Mouse (Mus musculus) layer of hippocampus, postnatal 25 days (tissue): ENCODE measurements at regions not wholly inside any gene's neighbourhood (a gene's known extent, or its start where the extent isn't known, plus 50 kb on each side); places are given as distances from the start of the nearest gene placed in this dataset.

Experiments
- DNase-seq, 2 experiments: peaks; one replicate each; pipeline ENCODE4 v3.0.0; 2022; ENCODE audit warnings: mixed read lengths in 2 of 2, low spot score in 1 of 2; ENCODE audit errors: extremely low spot score in 1 of 2

DNA sequence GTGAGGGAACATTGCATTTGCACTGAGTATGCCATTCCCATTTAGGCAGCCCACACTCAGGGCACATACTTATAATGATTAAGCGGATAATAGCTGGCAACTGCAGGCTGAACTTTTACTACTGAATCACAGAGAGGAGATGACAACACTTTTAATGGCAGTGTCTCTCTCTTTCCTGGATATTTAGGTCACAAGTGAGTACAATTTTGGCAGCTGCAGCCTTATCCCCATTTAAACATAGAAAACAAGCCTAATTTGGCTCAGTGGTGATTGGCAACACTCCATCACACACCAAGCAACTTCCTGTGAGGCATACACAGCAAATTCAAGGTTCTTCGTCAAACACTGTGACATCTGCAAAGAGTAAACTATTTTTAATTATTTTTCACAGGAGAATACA is 329.5 kb upstream of the Negr1 start:
- DNase-seq = no peak

DNA sequence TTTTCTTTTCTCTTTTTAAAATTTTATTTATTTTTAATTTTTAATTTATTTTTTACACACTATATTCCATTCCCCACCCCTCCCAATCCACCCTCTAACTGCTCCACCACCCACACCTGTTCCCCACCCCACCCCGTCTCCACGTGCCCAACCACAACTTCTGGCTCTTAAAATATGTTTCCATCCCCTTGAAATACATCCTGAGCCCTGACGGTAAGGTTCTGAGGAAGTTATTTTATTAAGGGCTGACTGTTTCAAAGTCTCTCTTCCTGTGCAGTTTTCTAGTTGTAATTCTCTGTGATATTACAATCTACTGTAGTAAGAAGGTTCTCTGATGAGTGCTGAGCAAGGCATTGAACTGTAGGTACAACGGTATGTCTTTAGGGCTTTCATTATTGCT is 325.6 kb upstream of the Negr1 start:
- DNase-seq = no peak

DNA sequence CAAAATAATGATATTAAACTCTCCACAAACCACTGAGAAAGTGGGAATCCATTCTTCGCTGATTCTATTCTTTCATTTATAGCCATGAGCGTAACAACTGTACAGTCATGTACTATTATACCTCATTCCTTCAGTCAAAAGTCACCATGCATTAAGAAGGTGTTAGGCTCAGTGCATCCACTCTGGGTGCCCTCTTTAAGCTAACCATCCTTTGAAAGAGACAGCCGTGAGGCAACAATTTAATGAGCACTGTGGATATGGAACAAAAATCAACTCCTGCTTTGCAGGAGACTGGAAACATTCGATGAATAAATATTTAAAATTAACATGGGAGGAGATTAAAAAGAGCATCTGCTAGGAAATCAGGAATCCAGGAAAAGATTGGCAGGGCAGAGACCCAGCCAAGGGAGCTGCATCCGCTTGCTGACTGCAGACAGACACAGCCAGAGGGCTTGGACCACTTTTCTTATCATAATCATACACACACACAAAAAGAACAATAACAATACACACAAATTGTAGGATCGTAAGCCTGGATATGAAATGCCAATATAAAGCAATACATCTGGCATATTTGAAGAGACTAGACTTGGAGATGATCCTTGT is 309.2 kb upstream of the Negr1 start:
- DNase-seq = no peak

DNA sequence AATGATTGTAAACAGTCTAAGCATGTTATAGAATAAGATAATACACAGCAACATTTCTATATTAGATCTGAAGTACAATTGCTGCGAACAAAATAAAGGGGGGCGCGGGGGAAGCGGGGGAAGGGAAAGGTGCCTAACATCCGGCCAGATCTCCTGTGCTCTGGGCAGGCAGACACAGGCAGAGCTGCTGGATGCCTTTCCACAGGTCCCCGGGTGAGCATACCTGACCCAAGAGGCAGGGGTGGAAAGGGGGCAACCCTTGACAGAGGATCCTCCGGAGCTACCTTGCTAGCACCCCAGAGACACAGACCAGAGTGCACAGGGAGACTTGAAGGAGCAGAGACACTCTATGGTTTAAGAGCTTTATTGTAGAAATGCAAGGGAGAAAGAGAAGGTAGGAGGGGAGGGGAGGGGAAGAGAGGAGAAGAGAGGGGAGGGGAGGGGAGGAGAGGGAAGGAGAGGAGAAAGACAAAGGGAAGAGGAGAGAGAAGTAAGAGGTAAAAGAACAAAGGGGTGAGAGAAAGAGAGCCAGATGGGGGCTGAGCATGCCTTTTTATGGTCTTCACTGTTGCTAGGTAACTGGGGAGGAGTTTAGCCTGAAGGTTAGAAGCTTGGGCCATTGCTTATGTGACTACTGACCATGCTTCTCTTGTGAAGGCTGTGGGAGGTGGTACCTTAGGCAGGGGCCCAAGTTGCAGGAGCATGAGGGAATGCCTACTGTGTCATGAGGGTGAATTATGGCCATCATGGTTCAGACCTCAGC is 308.2 kb upstream of the Negr1 start:
- DNase-seq = no peak

DNA sequence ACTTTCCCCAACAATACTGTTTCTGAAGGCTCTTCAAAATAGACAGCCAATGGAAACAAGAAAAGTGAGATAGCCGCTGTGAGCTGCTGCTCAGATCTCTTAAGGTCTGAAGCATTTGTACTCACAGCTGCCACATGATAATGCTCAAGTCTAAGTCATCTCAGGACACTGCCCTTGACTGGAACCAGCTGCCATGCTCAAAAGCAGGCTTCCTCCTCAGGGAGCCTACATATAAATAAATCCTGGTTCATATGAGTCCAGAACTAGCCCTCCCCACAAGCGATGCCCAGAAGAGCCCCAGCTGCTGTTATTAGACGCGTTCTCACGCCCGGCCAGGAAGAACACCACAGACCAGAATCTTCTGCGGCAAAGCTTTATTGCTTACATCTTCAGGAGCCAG is 304.9 kb upstream of the Negr1 start:
- DNase-seq = no peak

DNA sequence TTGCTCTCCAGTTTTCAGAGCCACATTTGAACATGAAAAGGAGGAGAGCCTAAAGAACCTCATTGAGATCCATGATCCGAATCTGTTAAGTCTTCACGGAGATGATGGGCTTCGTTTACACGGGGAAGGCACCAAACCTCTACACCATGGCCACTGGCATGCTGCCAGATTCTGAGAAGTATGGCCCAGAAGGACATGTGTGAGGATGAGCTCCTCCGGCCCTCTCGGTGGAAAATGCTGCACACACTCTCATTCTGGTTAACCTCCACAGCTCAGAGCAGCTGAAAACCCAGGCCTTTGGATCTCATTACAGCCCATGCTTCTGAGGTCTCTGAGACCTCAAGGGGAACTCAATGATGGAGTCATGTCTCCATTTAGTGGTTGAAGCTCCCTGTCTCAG is 296.9 kb upstream of the Negr1 start:
- DNase-seq = no peak

DNA sequence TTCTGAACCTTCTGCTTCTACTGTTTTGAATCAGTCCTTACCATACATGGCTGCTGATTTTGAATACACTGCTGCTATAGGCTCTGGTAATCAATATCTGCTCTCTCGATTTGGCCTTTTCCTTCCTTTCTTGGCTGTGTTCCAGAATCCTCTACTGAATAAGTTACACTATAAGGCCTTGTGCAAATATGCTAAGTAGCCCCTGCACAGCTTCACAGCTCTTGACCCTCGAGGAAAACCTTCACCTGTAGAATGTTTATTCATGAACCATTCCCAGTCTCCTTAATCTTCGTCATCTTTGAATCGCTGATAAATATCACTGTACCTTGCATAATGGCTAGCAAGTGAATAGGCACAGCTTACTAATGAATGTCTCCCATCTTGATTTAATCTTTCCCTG is 293.9 kb upstream of the Negr1 start:
- no peak for DNase-seq

DNA sequence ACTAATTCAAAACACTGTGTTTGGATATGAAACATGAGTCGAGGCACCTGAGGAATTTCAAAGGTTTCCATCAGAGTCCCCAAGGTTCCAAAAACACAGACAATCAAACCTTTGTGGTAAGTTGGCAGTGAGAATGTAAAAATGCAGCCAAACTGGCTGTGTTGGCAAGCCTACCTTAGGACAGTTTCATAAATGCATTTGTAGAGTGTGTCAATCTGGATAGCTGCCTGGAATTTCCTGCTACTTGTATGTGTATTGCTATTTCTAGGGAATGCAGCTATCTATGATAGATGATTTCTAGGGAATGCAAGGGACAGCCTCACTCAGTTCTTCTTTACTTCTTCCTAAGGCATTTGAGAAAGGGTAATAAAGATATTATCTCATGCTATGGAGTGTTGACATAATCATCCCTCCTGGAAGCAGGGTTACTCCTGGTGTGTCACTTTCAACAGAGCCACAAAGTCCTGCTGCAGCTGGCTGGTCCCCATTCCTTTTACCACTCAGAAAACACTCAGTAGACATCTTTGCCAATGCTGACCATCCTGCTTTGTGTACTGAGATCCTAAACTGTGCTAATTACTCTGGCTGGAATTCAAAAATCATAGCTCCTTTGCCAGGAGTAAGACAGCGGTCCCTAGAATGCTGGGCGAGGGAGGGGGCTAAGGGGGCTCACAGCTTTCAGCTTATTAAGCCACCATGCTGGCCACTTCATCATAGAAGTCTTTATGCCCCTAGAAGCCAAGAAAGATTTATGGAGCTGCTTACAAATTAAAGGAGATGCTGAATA is 261.4 kb upstream of the Negr1 start:
- no peak for DNase-seq

DNA sequence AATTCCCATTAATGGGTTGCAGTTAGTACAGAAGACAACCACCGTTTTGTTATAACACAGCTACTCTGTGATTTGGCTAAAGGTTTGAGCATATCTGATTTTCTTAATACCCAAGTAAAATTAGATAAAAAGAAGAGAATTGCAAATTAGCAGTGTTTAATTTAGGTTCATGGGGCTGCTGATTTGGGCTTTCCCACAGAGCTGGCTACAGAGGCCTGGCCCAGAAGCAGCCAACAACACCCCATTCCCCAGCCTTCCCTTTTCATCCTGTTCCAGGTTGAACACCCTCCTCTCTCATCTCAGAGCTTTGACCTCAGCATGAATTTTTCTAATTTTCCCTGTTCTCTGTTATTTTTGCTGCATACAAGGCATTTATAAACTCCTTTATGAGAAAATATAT is 260.3 kb upstream of the Negr1 start:
- no peak for DNase-seq

DNA sequence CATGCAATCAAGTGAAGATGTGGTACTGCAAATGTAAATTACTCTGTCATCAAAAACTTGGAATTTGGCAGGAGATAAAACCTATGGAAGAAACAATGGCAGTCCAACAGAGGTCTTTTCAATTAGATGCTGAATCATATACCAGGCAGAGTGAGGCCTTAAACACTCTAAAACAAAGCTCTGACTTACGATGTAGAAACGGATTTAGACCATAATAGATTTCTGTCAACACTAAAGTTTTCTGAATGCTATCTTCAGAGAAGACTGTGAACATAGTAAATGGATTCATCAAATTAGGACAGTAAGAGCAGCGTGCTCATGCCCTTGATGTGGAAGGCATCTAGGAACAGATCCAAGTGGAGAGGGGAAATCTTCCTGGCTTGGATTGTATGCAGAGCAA is 259.8 kb upstream of the Negr1 start:
- no peak for DNase-seq

DNA sequence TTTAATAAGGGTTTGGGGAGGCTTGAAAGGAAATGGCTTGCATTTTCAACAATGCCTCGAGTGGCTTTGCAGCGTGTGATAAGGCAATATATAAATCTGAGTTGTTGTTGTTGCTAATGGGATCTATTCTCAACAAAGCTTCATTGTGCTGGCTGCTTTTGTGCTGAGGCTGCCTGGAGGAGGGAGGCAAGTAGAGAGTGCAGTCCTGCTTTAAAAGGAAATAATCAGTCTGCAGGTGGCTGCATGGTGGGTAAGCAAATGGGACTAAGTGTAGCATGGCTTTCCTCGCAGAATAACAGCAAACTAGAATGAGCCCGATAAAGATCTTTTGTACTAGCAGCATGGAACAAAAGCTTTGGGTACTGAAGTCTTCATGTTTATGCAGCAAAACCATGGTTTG is 257.4 kb upstream of the Negr1 start:
- DNase-seq = no peak

DNA sequence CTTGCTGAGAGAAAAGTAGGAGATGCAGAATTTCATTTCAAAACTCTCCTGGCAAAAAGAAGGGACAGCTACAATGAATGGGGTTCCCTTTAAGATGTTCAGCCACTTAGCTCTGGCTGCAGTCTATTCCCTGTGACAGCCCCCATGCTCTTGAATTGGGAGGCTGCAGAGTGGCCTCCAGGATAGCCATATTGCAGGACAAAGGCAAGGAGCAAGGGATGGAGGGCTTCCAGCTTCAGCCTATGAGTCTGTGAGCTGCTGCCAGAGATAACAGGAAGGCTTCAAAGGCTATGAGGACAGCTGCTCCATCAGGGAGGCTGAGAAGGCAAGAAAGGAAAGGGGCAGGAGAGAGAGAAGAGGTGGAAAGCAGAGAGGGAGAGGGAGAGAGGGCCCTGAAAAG is 256.5 kb upstream of the Negr1 start:
- DNase-seq = no peak

DNA sequence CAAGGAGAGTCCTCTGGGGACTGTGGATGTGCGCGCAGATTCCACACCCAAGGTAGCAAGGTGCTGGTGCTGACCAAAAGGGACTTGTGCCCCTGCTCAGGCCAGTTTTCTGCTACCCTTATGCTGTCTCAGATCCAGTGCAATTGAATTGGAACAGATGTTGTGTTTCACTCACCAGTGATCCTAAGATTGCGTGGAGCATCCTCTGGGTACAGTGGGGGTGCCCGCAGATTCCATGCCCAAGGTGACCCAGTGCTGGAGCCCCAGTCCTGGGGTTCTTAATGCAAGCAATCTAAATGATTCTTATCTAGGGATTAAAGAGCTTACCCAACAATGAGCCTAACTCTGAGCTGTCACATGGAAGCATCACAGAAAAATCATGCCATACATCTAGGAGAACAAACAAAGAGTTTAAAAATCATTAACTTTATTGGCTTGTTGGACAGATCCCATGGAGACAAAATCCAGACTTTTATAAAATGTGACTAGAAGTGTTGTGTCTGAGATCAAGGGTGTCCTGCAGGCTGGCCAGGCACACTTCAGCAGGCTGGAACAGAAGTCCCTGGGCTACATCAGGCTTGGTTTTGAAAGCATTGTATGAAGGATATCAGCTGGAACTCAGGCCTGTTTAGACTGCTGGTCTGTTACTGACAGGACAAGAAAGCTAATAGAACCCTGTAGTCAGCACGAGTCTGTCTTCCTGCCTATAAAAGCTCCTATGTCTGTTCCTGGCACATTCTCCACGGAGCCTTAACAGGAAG is 226.4 kb upstream of the Negr1 start:
- DNase-seq = no peak

DNA sequence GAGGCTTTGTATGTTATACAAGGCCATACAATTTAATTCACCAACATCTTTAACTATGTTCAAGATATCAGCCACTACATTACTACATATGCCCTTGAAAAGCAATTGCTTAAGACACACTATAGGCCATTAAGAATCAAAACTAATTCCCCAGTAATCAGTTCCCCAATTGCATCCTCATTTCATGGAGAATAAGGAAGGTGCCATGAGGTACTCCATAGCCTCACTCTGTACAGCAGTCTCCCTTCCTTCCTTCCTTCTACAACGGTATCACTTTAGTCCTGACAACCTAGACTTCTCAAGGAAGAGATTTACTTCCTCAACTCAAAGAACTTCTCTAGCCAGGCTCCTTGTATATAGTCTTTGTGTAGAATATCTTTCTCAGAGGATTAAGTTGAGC is 220.1 kb upstream of the Negr1 start:
- DNase-seq = no peak

DNA sequence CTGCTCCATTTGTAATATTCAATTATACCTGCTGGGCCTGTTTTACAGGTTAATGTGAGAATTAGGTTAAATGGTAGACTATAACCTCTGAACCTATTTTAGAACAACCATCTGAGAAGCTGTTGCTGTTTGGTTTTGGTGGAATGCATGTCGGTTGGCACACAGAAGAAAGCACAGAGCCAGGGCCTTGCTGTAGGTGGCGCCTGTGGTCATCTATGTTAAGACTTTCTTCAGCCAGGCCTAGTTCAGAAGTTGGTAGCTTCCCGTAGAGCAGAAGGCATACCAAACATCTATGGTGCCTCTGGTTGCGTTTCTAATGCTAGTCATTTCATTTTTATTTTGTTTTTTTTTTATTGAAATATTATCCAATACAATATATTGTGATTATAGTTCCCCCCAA is 209.9 kb upstream of the Negr1 start:
- DNase-seq = no peak

DNA sequence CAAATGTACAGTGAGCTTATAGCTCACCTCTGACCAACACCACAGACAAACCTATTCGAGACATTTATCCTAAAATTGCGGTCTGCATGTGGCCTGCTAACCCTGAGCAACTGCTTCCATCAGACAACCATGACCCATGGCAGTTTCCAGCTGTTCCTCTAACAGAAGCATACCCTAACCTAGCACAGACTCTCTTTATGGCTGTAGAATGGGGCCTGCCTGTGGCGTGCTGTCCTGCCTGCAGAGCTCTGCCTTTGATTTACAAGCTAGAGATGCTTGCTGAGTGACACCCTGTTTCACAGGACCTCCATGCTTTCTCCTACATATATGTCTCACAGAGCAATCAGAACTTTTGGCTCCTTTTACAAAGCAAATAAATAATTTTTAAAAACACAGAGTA is 208.2 kb upstream of the Negr1 start:
- DNase-seq = no peak

DNA sequence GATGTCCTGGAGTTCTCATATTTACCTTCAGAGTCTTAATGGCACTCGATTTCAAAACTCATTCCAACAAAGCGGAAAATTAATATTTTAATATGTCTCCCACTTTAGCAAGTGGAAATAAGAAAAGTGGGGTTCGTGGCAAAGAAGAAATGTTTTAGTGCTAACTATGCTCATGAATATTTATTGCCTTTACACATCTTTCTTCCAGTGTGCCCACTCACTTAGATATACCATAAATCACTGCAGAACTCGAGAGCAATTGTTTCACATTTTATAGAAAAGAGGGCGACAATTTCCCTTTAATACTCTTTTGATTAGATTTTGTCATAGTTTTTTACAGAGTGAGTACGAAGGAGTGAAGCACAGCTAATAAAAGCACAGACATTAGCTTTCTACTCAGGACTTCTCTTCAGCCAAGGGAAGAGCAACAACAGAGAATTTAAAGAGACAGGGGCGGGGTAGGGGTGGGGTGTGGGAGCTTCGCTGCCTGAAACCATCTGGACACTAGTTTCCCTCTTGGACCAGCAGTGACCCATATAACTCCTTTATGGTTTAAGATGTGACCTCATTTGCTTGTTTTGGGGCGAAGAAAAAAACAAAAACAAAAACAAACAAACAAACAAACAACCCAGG is 207.6 kb upstream of the Negr1 start:
- DNase-seq = no peak

DNA sequence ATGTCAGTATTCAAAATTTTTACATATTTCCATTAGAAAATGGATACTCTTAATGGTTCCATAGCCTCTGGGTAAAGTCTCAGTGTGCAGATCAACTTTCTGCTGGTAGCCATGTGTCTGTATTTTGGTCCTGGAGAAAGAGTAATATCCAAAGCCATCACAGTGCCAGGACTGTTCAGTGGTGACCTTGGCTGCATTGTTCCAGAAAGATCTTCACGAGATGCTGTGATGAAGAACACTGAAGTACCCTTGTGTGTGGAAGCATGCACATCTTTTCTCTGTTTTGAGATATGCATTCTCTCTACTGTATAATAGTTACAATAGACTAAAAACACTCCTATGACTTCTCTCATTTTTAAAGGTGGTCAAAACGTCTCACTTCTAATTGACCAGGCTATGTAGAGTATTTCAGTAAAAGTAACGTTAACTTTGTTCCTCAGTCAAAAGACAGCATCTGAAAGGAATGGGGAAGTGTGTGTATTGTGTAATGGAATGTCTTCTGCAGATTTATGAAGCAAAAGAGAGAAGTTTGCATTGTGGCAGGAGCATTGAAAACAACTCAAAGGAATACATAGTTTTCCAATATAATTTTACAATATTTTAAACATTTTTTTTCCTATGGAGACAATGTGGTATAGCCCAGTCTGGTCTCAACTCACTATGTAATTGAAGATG is 192.8 kb upstream of the Negr1 start:
- DNase-seq = no peak

DNA sequence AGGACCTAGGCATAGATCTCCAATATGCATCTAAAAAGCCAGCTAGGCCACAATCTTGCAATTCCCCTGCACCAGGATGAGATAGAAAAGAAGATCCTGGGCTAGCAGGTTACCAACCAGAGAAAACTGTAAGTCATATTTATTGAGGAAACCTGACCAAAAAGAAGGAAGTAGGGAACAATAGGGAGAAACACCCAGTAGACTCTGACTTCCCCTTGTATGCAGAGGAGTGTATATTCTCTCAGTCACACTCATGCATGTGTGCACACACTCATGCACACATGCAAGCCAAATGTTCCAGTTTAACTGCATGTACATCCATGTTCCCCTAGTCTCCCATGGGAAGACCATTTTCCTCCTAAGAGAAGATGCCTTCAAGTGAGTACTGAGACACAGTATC is 184.9 kb upstream of the Negr1 start:
- no peak for DNase-seq

DNA sequence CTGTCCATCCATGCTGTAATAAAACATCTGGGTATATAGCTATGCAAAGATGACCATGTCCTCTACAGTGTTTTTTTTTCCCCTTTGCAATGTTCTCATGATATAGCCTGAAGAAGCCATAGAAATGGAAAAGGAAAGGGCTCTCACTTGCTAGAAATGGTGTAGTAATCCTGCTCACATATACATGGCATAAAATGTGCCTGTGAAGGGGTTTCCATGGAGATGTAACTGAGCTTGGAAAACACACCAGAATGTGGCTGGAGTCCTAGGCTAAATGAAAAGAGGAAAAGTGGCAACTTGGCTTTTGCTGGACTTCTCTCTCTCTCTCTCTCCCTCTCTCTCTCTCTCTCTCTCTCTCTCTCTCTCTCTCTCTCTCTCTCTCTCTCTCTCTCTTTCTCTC is 178.7 kb upstream of the Negr1 start:
- no peak for DNase-seq
